ENCODE assay signal across 27 mouse cellular contexts in the genomic region with DNA sequence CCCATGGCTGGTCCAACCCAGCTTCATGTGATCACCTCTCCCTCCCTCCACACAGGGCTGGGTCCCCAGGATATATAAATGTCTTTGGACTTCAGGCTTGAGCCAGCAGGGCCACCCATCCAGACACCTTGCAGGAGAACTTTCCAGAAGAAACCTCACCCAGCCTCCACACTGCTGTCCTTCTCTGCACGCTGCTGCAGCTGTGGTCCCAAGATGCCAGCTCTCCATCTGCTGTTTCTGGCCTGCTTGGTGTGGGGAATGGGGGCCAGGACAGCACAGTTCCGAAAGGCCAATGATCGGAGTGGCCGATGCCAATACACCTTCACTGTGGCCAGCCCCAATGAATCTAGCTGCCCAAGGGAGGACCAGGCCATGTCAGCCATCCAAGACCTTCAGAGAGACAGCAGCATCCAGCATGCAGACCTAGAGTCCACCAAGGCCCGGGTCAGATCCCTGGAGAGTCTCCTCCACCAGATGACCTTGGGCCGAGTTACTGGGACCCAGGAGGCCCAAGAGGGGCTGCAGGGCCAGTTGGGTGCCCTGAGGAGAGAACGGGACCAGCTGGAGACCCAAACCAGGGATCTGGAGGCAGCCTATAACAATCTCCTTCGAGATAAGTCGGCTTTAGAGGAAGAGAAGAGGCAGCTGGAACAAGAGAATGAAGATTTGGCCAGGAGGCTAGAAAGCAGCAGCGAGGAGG. TPM values are rescaled to one million over a fixed set of nuclear protein-coding genes. Genes with fewer than 3 reads are reported as not detected.
DNase-seq lines count a peak whose midpoint lies in the region; ATAC-seq and TF ChIP-seq lines count a peak whose summit lies in the region.
"Had no signal": no experiment of that assay in that cellular context is flagged by ENCODE, and none has a peak within 500 bp of the region (broad histone marks: within the 10 kb centered on the region; RNA-seq: fewer than 3 reads in every experiment).

Myoc (plus strand) TSS at position 105 of the 700 bp plus-strand sequence.

- H3K27me3 ChIP-seq in midbrain, postnatal 0 days (ENCODE audit: insufficient read depth, low read length) = no peaks in the 10 kb centered on the region
- no peaks in the 10 kb centered on the region for H3K27me3 ChIP-seq in kidney, embryonic 14.5 days (ENCODE audit: control insufficient read depth, insufficient read depth, low read length)
- H3K27me3 ChIP-seq: embryonic facial prominence, embryonic 12.5 days; hindbrain, embryonic 15.5 days; limb, embryonic 13.5 days; midbrain, embryonic 12.5 days had no signal

- no peak for ATAC-seq in midbrain, postnatal 0 days (ENCODE audit: low FRiP score)
- no peak for ATAC-seq in kidney, embryonic 14.5 days (ENCODE audit: low FRiP score, low TSS enrichment)
- ATAC-seq: CD4-positive, CD25-positive, alpha-beta regulatory T cell, adult 4 months; forebrain, postnatal 0 days; liver, embryonic 12.5 days had no signal

- no peaks in the 10 kb centered on the region for H3K4me1 ChIP-seq in midbrain, postnatal 0 days (ENCODE audit: insufficient read depth, low read length)
- no peaks in the 10 kb centered on the region for H3K4me1 ChIP-seq in kidney, embryonic 14.5 days (ENCODE audit: control insufficient read depth, insufficient read depth, low read length)
- H3K4me1 ChIP-seq: hindbrain, embryonic 15.5 days; liver, embryonic 12.5 days had no signal

- no peak within 1 kb of the TSS for H3K27ac ChIP-seq in midbrain, postnatal 0 days (ENCODE audit: low read depth, low read length)
- no peak within 1 kb of the TSS for H3K27ac ChIP-seq in kidney, embryonic 14.5 days (ENCODE audit: low read depth, low read length)
- H3K27ac ChIP-seq: embryonic facial prominence, embryonic 12.5 days; hindbrain, embryonic 15.5 days; limb, embryonic 13.5 days; liver, embryonic 12.5 days; midbrain, embryonic 12.5 days had no signal

- TF ChIP-seq CTCF in midbrain, postnatal 0 days (IDR thresholded peaks at IDR 0.05) = no peak

- no peak within 1 kb of the TSS for H3K9ac ChIP-seq in midbrain, postnatal 0 days (replicated peaks; ENCODE audit: low read length, poor library complexity, severe bottlenecking)
- no peak within 1 kb of the TSS for H3K9ac ChIP-seq in kidney, embryonic 14.5 days (ENCODE audit: low read depth, low read length)
- H3K9ac ChIP-seq: embryonic facial prominence, embryonic 12.5 days; forebrain, postnatal 0 days; hindbrain, embryonic 15.5 days; limb, embryonic 13.5 days; liver, embryonic 12.5 days; lung, embryonic 14.5 days; midbrain, embryonic 12.5 days had no signal

- intact Hi-C loops in heart, postnatal 14 days (cut with DNase I) = no loop called here

- H3K9me3 ChIP-seq in midbrain, postnatal 0 days (ENCODE audit: low read length) = 0 out of 2 replicates have a peak, but pooled peaks cover 2% of the 10 kb centered on the region
- H3K9me3 ChIP-seq in kidney, embryonic 14.5 days (ENCODE audit: control insufficient read depth, low read length) = no peaks in the 10 kb centered on the region
- H3K9me3 ChIP-seq: embryonic facial prominence, embryonic 12.5 days; hindbrain, embryonic 15.5 days; limb, embryonic 13.5 days; liver, embryonic 12.5 days; midbrain, embryonic 12.5 days had no signal

- no peak within 1 kb of the TSS for H3K4me3 ChIP-seq in midbrain, postnatal 0 days (ENCODE audit: low read depth, low read length)
- H3K4me3 ChIP-seq in kidney, embryonic 14.5 days (ENCODE audit: low read length) = no peak within 1 kb of the TSS
- H3K4me3 ChIP-seq: embryonic facial prominence, embryonic 12.5 days; hindbrain, embryonic 15.5 days; limb, embryonic 13.5 days; liver, embryonic 12.5 days; midbrain, embryonic 12.5 days had no signal

- 83% methylated on average over 10 of the region's 10 CpGs for WGBS in midbrain, postnatal 0 days
- WGBS in kidney, embryonic 14.5 days = 83% methylated on average over 10 of the region's 10 CpGs

- no peaks in the 10 kb centered on the region for H3K36me3 ChIP-seq in midbrain, postnatal 0 days (ENCODE audit: insufficient read depth, low read length)
- H3K36me3 ChIP-seq in kidney, embryonic 14.5 days (ENCODE audit: control insufficient read depth, insufficient read depth, low read length) = no peaks in the 10 kb centered on the region
- H3K36me3 ChIP-seq: embryonic facial prominence, embryonic 12.5 days; hindbrain, embryonic 15.5 days; limb, embryonic 13.5 days; liver, embryonic 12.5 days; midbrain, embryonic 12.5 days had no signal

- peak; percentile 95 for DNase-seq in heart, adult 11 months
- no peak for DNase-seq in heart, postnatal 4 days
- peak; percentile 39 for DNase-seq in gastrocnemius, adult 18-20 months (ENCODE audit: low spot score)
- DNase-seq in gastrocnemius, postnatal 25 days = peak; percentile 66
- peak; percentile 22 to 33 for DNase-seq in heart, postnatal 14 days
- DNase-seq in midbrain, postnatal 0 days (ENCODE audit: low spot score) = no peak
- DNase-seq in spleen, postnatal 14 days (ENCODE audit: low spot score in 2 of 2) = no peak
- DNase-seq: adrenal gland, postnatal 36 days; forebrain, postnatal 0 days; kidney, adult 8-10 months; kidney, postnatal 14 days; lung, embryonic 14.5 days; spleen, adult 18-20 months; thymus, postnatal 14 days had no signal

- H3K4me2 ChIP-seq in midbrain, postnatal 0 days (ENCODE audit: low read depth, low read length, poor library complexity, severe bottlenecking) = no peak within 1 kb of the TSS
- no peak within 1 kb of the TSS for H3K4me2 ChIP-seq in kidney, embryonic 14.5 days (replicated peaks; ENCODE audit: low read depth, low read length)
- H3K4me2 ChIP-seq: embryonic facial prominence, embryonic 12.5 days; hindbrain, embryonic 15.5 days; limb, embryonic 13.5 days; liver, embryonic 12.5 days; lung, embryonic 14.5 days; midbrain, embryonic 12.5 days had no signal

RNA-seq across cellular contexts. Expression of gene Myoc, which starts in this region (rescaled TPM):
- under 1 TPM in 1 of 2 experiments, not detected in 1; 0.11 TPM for total RNA-seq in heart, postnatal 4 days (2021)
- 10 to 100 TPM; 35.8 to 73.6 TPM for total RNA-seq in gastrocnemius, adult 18-20 months (2021)
- total RNA-seq in gastrocnemius, postnatal 25 days (2021) = 10 to 100 TPM in 1 of 2 experiments, 1 to 10 TPM in 1; 9.1 to 20.5 TPM
- 1 to 10 TPM in 1 of 2 experiments, under 1 TPM in 1; 0.71 to 1.3 TPM for total RNA-seq in heart, postnatal 14 days (2021)
- total RNA-seq in midbrain, postnatal 0 days (2014; rRNA removed) = 0.24 and 0.27 TPM in 2 replicates
- polyA plus RNA-seq in midbrain, postnatal 0 days (2015; fragmentation: Nextera tagmentation; extraction: Ambion mirVana) = 0.21 and 0.33 TPM in 2 replicates
- not detected in 2 replicates for polyA plus RNA-seq in kidney, embryonic 14.5 days (2014; fragmentation: Nextera tagmentation; extraction: Ambion mirVana)
- total RNA-seq: forebrain, postnatal 0 days; megakaryocyte, adult 5-6 weeks; monocyte, adult 5-6 weeks had no signal
- polyA plus RNA-seq: CD4-positive, CD25-positive, alpha-beta regulatory T cell, adult 4 months; embryonic facial prominence, embryonic 12.5 days; forebrain, embryonic 11.5 days; intestine, embryonic 14.5 days; liver, embryonic 12.5 days; lung, embryonic 14.5 days; midbrain, embryonic 12.5 days; neural tube, embryonic 11.5 days; stomach, embryonic 14.5 days had no signal

Comparison
In these comparisons a context has a peak if more than half of its experiments do, and no peak if none do; other contexts are left out.
1. DNase-seq: peak in heart, adult 11 months (single experiment), gastrocnemius, adult 18-20 months (single experiment), gastrocnemius, postnatal 25 days (single experiment) and heart, postnatal 14 days (2 of 2); none in heart, postnatal 4 days (single experiment), midbrain, postnatal 0 days (single experiment) and spleen, postnatal 14 days (0 of 2).